Mouse (Mus musculus): ENCODE data around the gene Pkmyt1. TPM values are rescaled to one million over a fixed set of nuclear protein-coding genes. Genes with fewer than 3 reads are reported as not detected.
A peak's percentile ranks its signal among the peaks of the same experiment; 100 is the strongest.

Gene Pkmyt1
- polyA plus RNA-seq, 1 experiment = 24.4 TPM

DNA sequence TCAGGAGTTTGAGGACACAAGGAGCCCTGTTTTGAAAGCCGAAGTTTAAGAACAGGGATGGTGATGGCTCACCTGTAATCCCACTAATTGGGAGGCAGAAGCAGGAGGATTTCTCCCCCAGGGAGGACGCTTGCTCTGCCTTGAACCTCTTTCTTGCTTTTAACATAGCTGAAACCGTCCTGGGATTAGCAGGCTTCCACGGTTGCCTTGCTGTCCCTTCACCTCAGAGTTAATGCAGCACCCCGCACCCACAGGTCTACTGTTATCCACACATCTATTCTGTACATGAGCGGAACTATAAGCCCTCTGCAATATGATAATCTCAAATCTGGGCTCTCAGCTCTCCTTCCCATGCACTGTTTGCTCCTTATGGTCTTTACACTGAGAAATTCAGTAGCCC, 47.5 kb downstream of the Pkmyt1 start:
- TF ChIP-seq CTCF (IDR thresholded peaks at IDR 0.05; ENCODE audit: borderline replicate concordance, extremely low read depth, insufficient read depth, insufficient read length) (no peak), POLR2A (IDR thresholded peaks at IDR 0.05; ENCODE audit: borderline replicate concordance, extremely low read depth, insufficient read depth, insufficient read length, poor library complexity, severe bottlenecking) (no peak)
- DNase-seq (ENCODE audit: low read depth) = no peak

DNA sequence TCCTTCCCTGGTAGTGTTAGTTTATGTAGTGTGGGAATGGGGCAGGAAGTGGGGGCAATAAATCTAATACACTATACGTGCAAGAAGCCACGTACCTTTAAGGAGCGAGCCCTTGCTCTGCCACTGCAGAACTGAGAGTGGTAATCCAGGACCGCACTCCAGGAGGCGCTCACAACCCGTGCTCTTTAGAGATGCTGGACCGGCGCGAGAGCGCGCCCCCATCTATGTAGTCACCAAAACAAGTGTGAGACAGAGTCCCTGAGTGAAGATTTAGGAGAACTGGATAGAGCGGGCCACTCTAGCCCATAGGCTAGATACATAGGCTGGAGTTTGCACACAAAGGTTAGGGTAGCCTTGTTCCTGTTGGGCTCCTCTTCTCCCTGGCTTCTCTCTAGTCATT, 48.0 kb downstream of the Pkmyt1 start:
- TF ChIP-seq POLR2A (IDR thresholded peaks at IDR 0.05; ENCODE audit: borderline replicate concordance, extremely low read depth, insufficient read depth, insufficient read length, poor library complexity, severe bottlenecking) (no peak), CTCF (IDR thresholded peaks at IDR 0.05; ENCODE audit: borderline replicate concordance, extremely low read depth, insufficient read depth, insufficient read length) (peak; percentile 77)
- DNase-seq (ENCODE audit: low read depth) = peak; percentile 79

- no peak for TF ChIP-seq POLR2A (IDR thresholded peaks at IDR 0.05; ENCODE audit: borderline replicate concordance, extremely low read depth, insufficient read depth, insufficient read length, poor library complexity, severe bottlenecking)
- TF ChIP-seq CTCF (IDR thresholded peaks at IDR 0.05; ENCODE audit: borderline replicate concordance, extremely low read depth, insufficient read depth, insufficient read length) = no peak
- DNase-seq (ENCODE audit: low read depth) = no peak
Observed at GRCm38 (mm10) chr17:23776216-23776615, 50.1 kb downstream of the Pkmyt1 start.

DNA sequence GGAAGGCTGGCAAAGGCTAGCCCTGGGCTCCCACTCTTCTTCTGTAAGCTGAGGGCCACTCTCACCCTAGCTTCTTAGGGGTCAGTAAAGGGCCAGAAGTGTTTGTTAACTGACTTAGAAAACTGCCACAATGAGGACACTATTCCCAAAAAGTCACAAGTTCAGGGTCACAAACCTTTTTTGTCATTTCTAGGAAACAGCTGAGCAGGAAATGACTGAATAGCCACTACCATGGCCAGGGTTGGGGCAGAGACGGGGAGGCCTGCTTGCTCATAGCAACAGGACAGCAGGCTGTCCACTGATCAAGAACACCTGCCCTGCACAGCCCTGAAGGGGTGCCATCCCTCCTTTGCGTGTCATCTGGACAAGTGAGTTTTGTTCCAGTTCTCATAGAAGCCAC, 51.0 kb downstream of the Pkmyt1 start:
- DNase-seq (ENCODE audit: low read depth) = no peak
- TF ChIP-seq CTCF (IDR thresholded peaks at IDR 0.05; ENCODE audit: borderline replicate concordance, extremely low read depth, insufficient read depth, insufficient read length) (no peak), POLR2A (IDR thresholded peaks at IDR 0.05; ENCODE audit: borderline replicate concordance, extremely low read depth, insufficient read depth, insufficient read length, poor library complexity, severe bottlenecking) (no peak)

DNA sequence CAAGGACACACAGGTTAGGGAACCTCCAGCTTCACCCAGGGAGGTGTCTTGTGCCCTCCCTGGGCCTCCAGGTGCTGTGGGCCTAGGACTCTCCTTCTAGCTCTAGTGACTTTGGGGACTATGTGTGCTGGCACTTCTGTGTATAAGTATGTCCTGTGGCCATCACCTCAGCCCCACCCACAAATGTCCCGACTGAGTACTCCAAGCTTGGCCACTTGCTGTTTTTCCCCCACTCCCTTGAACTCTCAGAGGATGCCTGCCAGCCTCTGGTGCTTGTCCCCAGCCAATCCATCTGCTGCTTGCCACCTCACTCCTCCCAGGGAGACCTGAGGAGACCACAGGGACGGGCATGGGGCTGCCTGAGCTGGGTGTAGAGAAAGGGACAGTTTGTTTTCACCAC, 52.3 kb downstream of the Pkmyt1 start:
- no peak for DNase-seq (ENCODE audit: low read depth)
- TF ChIP-seq CTCF (IDR thresholded peaks at IDR 0.05; ENCODE audit: borderline replicate concordance, extremely low read depth, insufficient read depth, insufficient read length) (no peak), POLR2A (IDR thresholded peaks at IDR 0.05; ENCODE audit: borderline replicate concordance, extremely low read depth, insufficient read depth, insufficient read length, poor library complexity, severe bottlenecking) (no peak)

GRCm38 (mm10) chr17:23783352-23783751, 57.2 kb downstream of the Pkmyt1 start:
- TF ChIP-seq CTCF (IDR thresholded peaks at IDR 0.05; ENCODE audit: borderline replicate concordance, extremely low read depth, insufficient read depth, insufficient read length) = no peak
- no peak for TF ChIP-seq POLR2A (IDR thresholded peaks at IDR 0.05; ENCODE audit: borderline replicate concordance, extremely low read depth, insufficient read depth, insufficient read length, poor library complexity, severe bottlenecking)
- DNase-seq (ENCODE audit: low read depth) = no peak

DNA sequence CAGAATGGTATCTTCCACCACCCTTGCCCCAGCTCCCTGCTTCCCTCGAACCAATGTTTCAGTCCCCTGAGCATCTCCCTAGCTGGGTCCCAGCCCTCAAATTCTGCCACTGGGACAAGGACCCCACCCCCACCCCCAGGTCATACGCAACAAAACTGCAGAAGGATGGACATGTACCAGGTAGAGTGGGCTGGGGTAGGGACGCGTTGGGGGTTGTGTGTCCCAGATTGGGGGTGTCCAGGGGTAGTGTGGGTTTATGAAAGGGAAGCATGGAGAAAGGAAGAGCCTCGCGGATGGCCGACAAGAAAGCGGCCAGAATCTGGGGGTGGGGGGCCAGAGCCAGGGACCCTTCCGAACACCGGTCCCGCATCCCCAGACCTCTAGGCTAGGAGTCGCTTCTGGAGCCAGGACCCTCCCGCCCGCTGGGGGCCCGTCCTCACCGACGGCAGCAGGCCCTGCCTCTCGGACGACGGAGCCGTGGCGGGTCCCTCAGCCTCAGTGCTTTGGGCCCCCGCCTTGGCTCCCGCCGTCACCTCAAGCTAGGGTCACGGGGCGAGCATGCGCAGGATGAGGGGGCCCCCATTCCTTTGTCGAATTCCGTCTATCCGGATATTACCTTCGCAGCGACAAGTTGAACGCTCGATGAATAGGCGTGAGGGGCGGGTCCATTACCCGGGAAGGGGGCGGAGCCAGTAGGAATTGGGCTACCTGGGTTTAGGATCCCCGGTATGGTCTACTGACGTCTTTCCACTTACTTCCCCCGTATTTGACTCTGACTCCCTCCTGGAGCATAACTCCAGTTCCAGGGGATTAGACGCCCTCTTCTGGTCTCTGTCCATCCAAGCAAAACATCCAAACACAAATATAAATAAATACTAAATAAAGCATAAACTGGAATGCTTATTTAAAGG, 59.7 kb downstream of the Pkmyt1 start, which contains the start of gene Flywch2:
Flywch2 (minus strand) TSS at position 521 of the 911 bp plus-strand sequence.
- DNase-seq (ENCODE audit: low read depth) = peak; percentile 96
- TF ChIP-seq POLR2A (IDR thresholded peaks at IDR 0.05; ENCODE audit: borderline replicate concordance, extremely low read depth, insufficient read depth, insufficient read length, poor library complexity, severe bottlenecking) (no peak), CTCF (IDR thresholded peaks at IDR 0.05; ENCODE audit: borderline replicate concordance, extremely low read depth, insufficient read depth, insufficient read length) (no peak)

Other genes starting within 250 kb of the Pkmyt1 start
- gene Vmn2r117, start 246.6 kb upstream of the Pkmyt1 start, polyA plus RNA-seq (2012; rRNA removed) = not detected in 2 replicates
- gene Zfp213, start 162.1 kb upstream of the Pkmyt1 start, polyA plus RNA-seq (2012; rRNA removed) = 16.7 and 21.4 TPM in 2 replicates
- gene Zfp13, start 126.8 kb upstream of the Pkmyt1 start, polyA plus RNA-seq (2012; rRNA removed) = 46.8 and 47.4 TPM in 2 replicates
- 0.05 and 0.22 TPM in 2 replicates for gene Zscan10, start 125.5 kb upstream of the Pkmyt1 start, polyA plus RNA-seq (2012; rRNA removed)
- 1.3 and 1.9 TPM in 2 replicates for gene Mmp25, start 81.1 kb upstream of the Pkmyt1 start, polyA plus RNA-seq (2012; rRNA removed)
- gene Bicdl2, start 65.8 kb upstream of the Pkmyt1 start, polyA plus RNA-seq (2012; rRNA removed) = 0.08 and 0.24 TPM in 2 replicates
- gene Hcfc1r1, start 52.7 kb upstream of the Pkmyt1 start, polyA plus RNA-seq (2012; rRNA removed) = 67.6 and 81.2 TPM in 2 replicates
- gene Thoc6, start 52.5 kb upstream of the Pkmyt1 start, polyA plus RNA-seq (2012; rRNA removed) = 38.7 and 54.6 TPM in 2 replicates
- gene Tnfrsf12a, start 48.9 kb upstream of the Pkmyt1 start, polyA plus RNA-seq (2012; rRNA removed) = 1.7 and 2.1 TPM in 2 replicates
- 0.83 and 1.3 TPM in 2 replicates for gene Cldn6, start 47.1 kb upstream of the Pkmyt1 start, polyA plus RNA-seq (2012; rRNA removed)
- 0.92 and 0.93 TPM in 2 replicates for gene Cldn9, start 42.3 kb upstream of the Pkmyt1 start, polyA plus RNA-seq (2012; rRNA removed)
- 0.14 and 0.28 TPM in 2 replicates for gene 1520401A03Rik, start 3.6 kb upstream of the Pkmyt1 start, polyA plus RNA-seq (2012; rRNA removed)
- 33.3 and 41.0 TPM in 2 replicates for gene Paqr4, start 14.5 kb downstream of the Pkmyt1 start, polyA plus RNA-seq (2012; rRNA removed)
- 2.8 and 3.7 TPM in 2 replicates for gene Kremen2, start 19.5 kb downstream of the Pkmyt1 start, polyA plus RNA-seq (2012; rRNA removed)
- gene Flywch1, start 45.3 kb downstream of the Pkmyt1 start, polyA plus RNA-seq (2012; rRNA removed) = 110 and 150 TPM in 2 replicates
- gene Flywch2, start 59.7 kb downstream of the Pkmyt1 start, polyA plus RNA-seq (2012; rRNA removed) = 54.6 and 59.4 TPM in 2 replicates
- gene Srrm2, start 64.2 kb downstream of the Pkmyt1 start, polyA plus RNA-seq (2012; rRNA removed) = 749 and 826 TPM in 2 replicates
- 824 and 1,130 TPM in 2 replicates for gene Elob, start 102.8 kb downstream of the Pkmyt1 start, polyA plus RNA-seq (2012; rRNA removed)
- gene Prss33, start 109.7 kb downstream of the Pkmyt1 start, polyA plus RNA-seq (2012; rRNA removed) = 0.38 and 0.54 TPM in 2 replicates
- 0.04 and 0.24 TPM in 2 replicates for gene Prss32, start 117.5 kb downstream of the Pkmyt1 start, polyA plus RNA-seq (2012; rRNA removed)
- 1.3 and 2.1 TPM in 2 replicates for gene Prss41, start 117.8 kb downstream of the Pkmyt1 start, polyA plus RNA-seq (2012; rRNA removed)
- gene Prss21, start 141.7 kb downstream of the Pkmyt1 start, polyA plus RNA-seq (2012; rRNA removed) = not detected in 2 replicates
- not detected in 2 replicates for gene Dcpp1, start 154.5 kb downstream of the Pkmyt1 start, polyA plus RNA-seq (2012; rRNA removed)
- not detected in 2 replicates for gene Dcpp2, start 154.5 kb downstream of the Pkmyt1 start, polyA plus RNA-seq (2012; rRNA removed)
- not detected in 2 replicates for gene Dcpp3, start 191.1 kb downstream of the Pkmyt1 start, polyA plus RNA-seq (2012; rRNA removed)
- gene Sbp, start 215.3 kb downstream of the Pkmyt1 start, polyA plus RNA-seq (2012; rRNA removed) = not detected in 2 replicates
- not detected in 2 replicates for gene Sbpl, start 228.9 kb downstream of the Pkmyt1 start, polyA plus RNA-seq (2012; rRNA removed)